Mouse (Mus musculus): ENCODE measurements at regions not wholly inside any gene's neighbourhood (a gene's known extent, or its start where the extent isn't known, plus 50 kb on each side); places are given as distances from the start of the nearest gene placed in this dataset.

GRCm38 (mm10) chr19:25778455-25778854 lies 106.2 kb downstream of the Dmrt2 start:
- no peak for TF ChIP-seq CTCF (IDR thresholded peaks at IDR 0.05; ENCODE audit: low read depth)
- TF ChIP-seq EP300 (IDR thresholded peaks at IDR 0.05; ENCODE audit: low read depth) = no peak

All from heart, postnatal 0 days (tissue).